Mouse (Mus musculus): ENCODE results near the gene Lcp2. TPM values are rescaled to one million over a fixed set of nuclear protein-coding genes. Genes with fewer than 3 reads are reported as not detected.

The Lcp2 gene
- polyA plus RNA-seq, 1 experiment = 0.26 TPM

DNA sequence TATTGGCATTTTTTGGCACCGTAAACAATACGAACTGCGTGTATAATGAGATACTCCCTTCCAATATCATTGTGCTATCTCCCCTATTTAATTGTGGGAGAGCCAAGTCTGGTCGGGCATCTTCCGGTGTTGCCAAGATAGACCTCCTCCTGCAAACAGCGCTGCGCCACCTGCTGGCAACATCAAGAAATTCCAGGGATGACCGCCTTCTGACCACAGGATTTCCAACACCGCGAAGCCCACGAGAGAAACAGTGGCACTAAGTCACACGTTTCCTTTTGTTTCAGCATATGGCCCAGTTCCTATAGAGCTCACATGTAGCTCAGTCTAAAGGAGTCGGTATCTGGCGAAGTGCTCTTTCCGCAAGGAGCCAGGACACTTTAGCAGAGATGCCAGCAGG, 27.1 kb downstream of the Lcp2 start:
- Histone ChIP-seq H3K27ac (ENCODE audit: control insufficient read depth, insufficient read depth, low read depth, low read length) (no peak overlapping the region), H3K27me3 (ENCODE audit: control insufficient read depth, insufficient read depth, low read length) (no peaks in the 10 kb centered on the region), H3K36me3 (ENCODE audit: control insufficient read depth, insufficient read depth, low read length) (no peaks in the 10 kb centered on the region), H3K4me3 (ENCODE audit: control insufficient read depth, low read depth, low read length) (no peak overlapping the region), H3K4me1 (ENCODE audit: control insufficient read depth, insufficient read depth, low read length) (no peaks in the 10 kb centered on the region; the same call in 1 of the 2 replicates)
- TF ChIP-seq POLR2A (IDR thresholded peaks at IDR 0.05; ENCODE audit: control insufficient read depth, low read depth, low read length) (no peak), CTCF (IDR thresholded peaks at IDR 0.05; ENCODE audit: control insufficient read depth, insufficient read depth, insufficient replicate concordance, low read depth, low read length) (peak; percentile 95)

DNA sequence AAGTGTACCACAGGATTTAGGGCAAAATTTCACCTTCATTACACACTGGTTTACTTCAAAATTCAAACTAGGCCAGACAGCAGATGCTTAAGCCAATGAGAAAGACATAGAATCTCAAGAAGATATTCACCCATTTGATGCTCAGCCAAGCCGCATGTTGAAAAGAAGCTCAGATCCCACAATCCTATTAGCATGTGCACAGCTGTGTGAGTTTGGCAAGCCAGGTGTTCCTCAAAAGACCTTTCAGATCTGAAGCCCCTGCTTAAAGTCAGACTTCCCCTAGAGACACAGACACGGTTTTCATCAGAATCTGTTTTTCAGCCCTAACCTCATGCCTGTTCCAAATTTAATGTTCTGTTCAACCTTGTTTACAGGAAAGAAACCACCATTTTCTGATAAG, 31.1 kb downstream of the Lcp2 start:
- Histone ChIP-seq H3K27me3 (ENCODE audit: control insufficient read depth, insufficient read depth, low read length) (no peaks in the 10 kb centered on the region), H3K4me3 (ENCODE audit: control insufficient read depth, low read depth, low read length) (no peak overlapping the region), H3K36me3 (ENCODE audit: control insufficient read depth, insufficient read depth, low read length) (no peaks in the 10 kb centered on the region), H3K27ac (ENCODE audit: control insufficient read depth, insufficient read depth, low read depth, low read length) (no peak overlapping the region), H3K4me1 (ENCODE audit: control insufficient read depth, insufficient read depth, low read length) (no peaks in the 10 kb centered on the region; the same call in 1 of the 2 replicates)
- no peak for TF ChIP-seq POLR2A (IDR thresholded peaks at IDR 0.05; ENCODE audit: control insufficient read depth, low read depth, low read length)
- no peak for TF ChIP-seq CTCF (IDR thresholded peaks at IDR 0.05; ENCODE audit: control insufficient read depth, insufficient read depth, insufficient replicate concordance, low read depth, low read length)

DNA sequence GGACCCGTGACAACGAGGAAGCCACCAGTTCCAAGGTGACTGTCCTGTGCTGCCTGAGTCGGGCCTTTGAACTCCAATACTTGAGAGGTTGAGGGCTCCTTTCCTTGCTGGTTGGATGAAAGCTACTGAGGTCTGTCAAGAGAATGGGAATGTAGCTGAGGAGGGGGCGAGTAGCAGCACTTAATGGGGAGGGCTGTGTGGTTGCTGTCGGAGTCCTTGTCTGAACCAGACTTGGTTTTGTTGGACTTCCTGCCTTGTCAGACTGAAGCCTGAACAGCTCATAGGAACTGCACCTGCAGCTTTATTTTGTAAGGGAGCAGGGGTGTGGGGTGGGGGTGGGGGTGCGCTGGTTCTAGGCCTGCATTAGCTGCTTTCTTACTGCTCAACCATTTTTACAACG, 31.9 kb downstream of the Lcp2 start:
- Histone ChIP-seq H3K4me3 (ENCODE audit: control insufficient read depth, low read depth, low read length) (no peak overlapping the region), H3K4me1 (ENCODE audit: control insufficient read depth, insufficient read depth, low read length) (no peaks in the 10 kb centered on the region), H3K27me3 (ENCODE audit: control insufficient read depth, insufficient read depth, low read length) (no peaks in the 10 kb centered on the region), H3K27ac (ENCODE audit: control insufficient read depth, insufficient read depth, low read depth, low read length) (no peak overlapping the region), H3K36me3 (ENCODE audit: control insufficient read depth, insufficient read depth, low read length) (no peaks in the 10 kb centered on the region)
- TF ChIP-seq CTCF (IDR thresholded peaks at IDR 0.05; ENCODE audit: control insufficient read depth, insufficient read depth, insufficient replicate concordance, low read depth, low read length) (no peak), POLR2A (IDR thresholded peaks at IDR 0.05; ENCODE audit: control insufficient read depth, low read depth, low read length) (no peak)

DNA sequence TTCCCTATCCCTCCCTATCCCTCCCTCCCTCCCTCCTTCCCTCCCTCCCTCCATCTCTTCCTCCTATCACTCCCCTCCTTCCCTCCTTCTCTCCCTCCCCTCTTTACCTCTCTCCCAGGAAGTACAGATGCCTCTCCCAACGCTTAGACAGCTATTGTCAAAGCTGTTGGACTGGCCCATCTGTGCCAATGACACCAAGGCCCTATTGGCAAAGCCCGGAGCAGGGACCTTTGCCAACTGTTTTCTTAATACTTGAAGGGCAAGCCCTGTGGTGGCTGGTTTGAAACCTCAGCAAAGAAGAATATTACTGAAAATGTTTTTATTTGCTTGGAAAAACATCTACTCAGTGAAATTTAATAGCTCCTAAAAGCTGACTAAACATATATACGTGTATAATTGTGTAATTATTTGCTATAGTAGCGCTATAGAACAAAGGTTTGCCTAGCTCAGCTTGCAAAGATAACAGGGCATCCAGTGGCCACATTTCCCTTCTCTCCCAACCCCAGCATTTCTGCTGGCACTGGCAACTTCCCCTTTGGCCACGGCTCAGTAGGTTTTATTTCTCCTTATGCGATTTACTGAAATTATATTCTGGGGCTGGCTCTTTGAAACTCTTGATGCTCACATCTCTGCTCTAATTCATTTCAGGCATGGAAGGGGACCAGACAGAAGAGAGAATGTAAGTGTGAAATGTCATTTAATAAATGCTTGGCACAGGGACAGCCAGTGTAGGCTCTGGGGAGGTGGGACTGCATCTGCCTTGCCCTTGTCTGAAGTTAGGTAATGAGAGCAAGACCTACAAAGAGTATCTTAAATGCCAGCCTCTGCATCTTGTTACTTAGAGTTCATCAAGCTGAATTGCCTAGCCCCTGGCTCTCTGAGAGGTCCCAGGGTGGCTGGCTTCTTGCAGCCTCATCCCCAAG, 33.1 kb downstream of the Lcp2 start:
- no peaks in the 10 kb centered on the region for H3K36me3 ChIP-seq (ENCODE audit: control insufficient read depth, insufficient read depth, low read length)
- no peaks in the 10 kb centered on the region for H3K27me3 ChIP-seq (ENCODE audit: control insufficient read depth, insufficient read depth, low read length)
- H3K4me1 ChIP-seq (ENCODE audit: control insufficient read depth, insufficient read depth, low read length) = no peaks in the 10 kb centered on the region
- TF ChIP-seq CTCF (IDR thresholded peaks at IDR 0.05; ENCODE audit: control insufficient read depth, insufficient read depth, insufficient replicate concordance, low read depth, low read length) (no peak), POLR2A (IDR thresholded peaks at IDR 0.05; ENCODE audit: control insufficient read depth, low read depth, low read length) (no peak)
- no peak overlapping the region for H3K4me3 ChIP-seq (ENCODE audit: control insufficient read depth, low read depth, low read length)
- H3K27ac ChIP-seq (ENCODE audit: control insufficient read depth, insufficient read depth, low read depth, low read length) = no peak overlapping the region

DNA sequence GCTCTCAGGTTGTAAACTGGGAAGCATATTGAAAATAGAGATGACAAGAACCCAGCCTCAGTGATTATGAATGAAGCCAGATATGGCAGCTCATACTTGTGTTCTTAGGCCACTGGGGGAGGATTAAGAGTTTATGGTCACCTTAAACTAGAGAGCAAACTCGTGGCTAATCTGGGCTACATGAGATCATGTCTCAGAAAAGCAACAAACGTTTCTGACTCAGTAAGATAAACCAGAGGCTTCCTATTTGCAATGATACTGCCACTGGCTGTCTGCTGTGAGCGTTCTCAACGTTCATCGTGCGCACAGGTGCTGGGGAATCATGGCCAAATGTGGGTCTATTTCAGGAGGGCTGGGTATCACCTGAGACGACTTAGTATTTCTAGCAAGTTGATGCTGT, 37.1 kb downstream of the Lcp2 start:
- H3K4me3 ChIP-seq (ENCODE audit: control insufficient read depth, low read depth, low read length) = no peak overlapping the region
- TF ChIP-seq CTCF (IDR thresholded peaks at IDR 0.05; ENCODE audit: control insufficient read depth, insufficient read depth, insufficient replicate concordance, low read depth, low read length) = no peak
- TF ChIP-seq POLR2A (IDR thresholded peaks at IDR 0.05; ENCODE audit: control insufficient read depth, low read depth, low read length) = no peak
- no peak overlapping the region for H3K27ac ChIP-seq (ENCODE audit: control insufficient read depth, insufficient read depth, low read depth, low read length)
- H3K27me3 ChIP-seq (ENCODE audit: control insufficient read depth, insufficient read depth, low read length) = no peaks in the 10 kb centered on the region
- no peaks in the 10 kb centered on the region for H3K4me1 ChIP-seq (ENCODE audit: control insufficient read depth, insufficient read depth, low read length)
- no peaks in the 10 kb centered on the region; the same call in 1 of the 2 replicates for H3K36me3 ChIP-seq (ENCODE audit: control insufficient read depth, insufficient read depth, low read length)

DNA sequence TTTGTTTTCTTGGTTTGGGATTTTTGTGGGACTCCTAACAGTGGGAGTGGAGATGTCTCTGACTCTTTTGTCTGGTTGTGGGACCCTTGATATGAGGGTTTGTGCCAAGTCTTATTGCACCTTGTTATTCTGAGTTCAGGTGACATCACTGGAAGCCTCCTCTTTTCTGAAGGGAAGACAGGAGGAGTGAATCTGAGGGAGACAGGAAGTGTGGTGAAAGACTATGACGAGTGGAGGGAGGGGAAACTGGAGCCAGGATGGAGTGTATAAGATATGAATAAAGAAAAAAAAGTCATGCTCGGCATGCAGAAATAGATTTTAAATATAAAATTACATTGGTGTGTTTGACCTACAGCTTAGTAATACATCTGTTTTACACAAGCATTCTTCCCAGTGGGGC, 37.9 kb downstream of the Lcp2 start:
- no peaks in the 10 kb centered on the region for H3K4me1 ChIP-seq (ENCODE audit: control insufficient read depth, insufficient read depth, low read length)
- no peak overlapping the region for H3K4me3 ChIP-seq (ENCODE audit: control insufficient read depth, low read depth, low read length)
- no peak overlapping the region for H3K27ac ChIP-seq (ENCODE audit: control insufficient read depth, insufficient read depth, low read depth, low read length)
- H3K27me3 ChIP-seq (ENCODE audit: control insufficient read depth, insufficient read depth, low read length) = no peaks in the 10 kb centered on the region
- no peaks in the 10 kb centered on the region; the same call in 1 of the 2 replicates for H3K36me3 ChIP-seq (ENCODE audit: control insufficient read depth, insufficient read depth, low read length)
- no peak for TF ChIP-seq POLR2A (IDR thresholded peaks at IDR 0.05; ENCODE audit: control insufficient read depth, low read depth, low read length)
- no peak for TF ChIP-seq CTCF (IDR thresholded peaks at IDR 0.05; ENCODE audit: control insufficient read depth, insufficient read depth, insufficient replicate concordance, low read depth, low read length)

DNA sequence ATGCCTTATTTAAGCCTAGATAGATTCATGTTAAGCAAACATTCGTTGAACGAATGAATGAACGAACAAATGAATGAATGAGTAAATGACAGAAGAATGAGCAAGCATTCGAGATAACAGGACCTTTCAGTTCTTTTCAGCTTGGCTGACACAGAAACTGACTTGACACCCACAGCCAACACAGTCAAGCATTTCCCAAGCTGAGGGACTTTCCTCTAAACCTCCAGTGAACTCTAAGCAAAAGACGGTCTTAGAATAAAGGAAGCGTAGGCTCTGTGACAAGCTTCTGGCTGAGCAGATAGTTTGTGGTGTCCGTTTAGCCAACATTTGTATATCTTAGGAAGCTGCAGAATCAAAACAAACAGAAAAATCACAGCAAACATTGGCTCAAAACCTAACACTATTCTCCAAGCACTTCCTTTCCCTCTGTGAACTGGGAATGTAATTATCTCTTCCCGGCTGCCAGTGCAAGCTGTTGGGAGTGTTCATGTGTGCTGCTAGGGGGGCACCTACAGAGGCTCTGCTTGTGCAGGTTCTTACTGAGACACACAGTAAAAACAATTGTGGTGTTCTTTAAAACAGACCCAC, 39.5 kb downstream of the Lcp2 start:
- no peaks in the 10 kb centered on the region for H3K27me3 ChIP-seq (ENCODE audit: control insufficient read depth, insufficient read depth, low read length)

More for the DNA sequence above, 39.5 kb downstream of the Lcp2 start:
- H3K4me1 ChIP-seq (ENCODE audit: control insufficient read depth, insufficient read depth, low read length) = no peaks in the 10 kb centered on the region
- TF ChIP-seq POLR2A (IDR thresholded peaks at IDR 0.05; ENCODE audit: control insufficient read depth, low read depth, low read length) = no peak
- TF ChIP-seq CTCF (IDR thresholded peaks at IDR 0.05; ENCODE audit: control insufficient read depth, insufficient read depth, insufficient replicate concordance, low read depth, low read length) = no peak
- no peaks in the 10 kb centered on the region; the same call in 1 of the 2 replicates for H3K36me3 ChIP-seq (ENCODE audit: control insufficient read depth, insufficient read depth, low read length)
- H3K27ac ChIP-seq (ENCODE audit: control insufficient read depth, insufficient read depth, low read depth, low read length) = no peak overlapping the region
- H3K4me3 ChIP-seq (ENCODE audit: control insufficient read depth, low read depth, low read length) = no peak overlapping the region

Data from testis, adult 2 months (tissue).